Mouse (Mus musculus): ENCODE measurements around the gene Cbx8. TPM values are rescaled to one million over a fixed set of nuclear protein-coding genes. Genes with fewer than 3 reads are reported as not detected.

The Cbx8 gene
- polyA plus RNA-seq, 1 experiment from 2014 or later, result 10.7 TPM

GRCm38 (mm10) chr11:118997182-118997581, 43.6 kb downstream of the Cbx8 start:
- Histone ChIP-seq H3K27ac (no peak overlapping the region), H3K4me3 (no peak overlapping the region), H3K9ac (no peak overlapping the region), H3K4me2 (no peak overlapping the region), H3K36me3 (no peaks in the 10 kb centered on the region), H3K9me3 (no peaks in the 10 kb centered on the region), H3K4me1 (peaks cover 25% of the 10 kb centered on the region), H3K27me3 (peaks cover 37% of the 10 kb centered on the region)
- 74% methylated on average over 3 of the region's 3 CpGs for WGBS
- ATAC-seq (ENCODE audit: insufficient number of reproducible peaks, insufficient read depth, low FRiP score, low TSS enrichment, low read depth), result no peak

- no peak overlapping the region for H3K27ac ChIP-seq
- H3K36me3 ChIP-seq, result no peaks in the 10 kb centered on the region
- H3K4me2 ChIP-seq, result no peak overlapping the region
- H3K9ac ChIP-seq, result no peak overlapping the region
- H3K9me3 ChIP-seq, result no peaks in the 10 kb centered on the region
- H3K4me1 ChIP-seq, result peaks cover 25% of the 10 kb centered on the region
- peaks cover 34% of the 10 kb centered on the region for H3K27me3 ChIP-seq
- 37% methylated on average over 4 of the region's 4 CpGs for WGBS
- no peak overlapping the region for H3K4me3 ChIP-seq
- no peak for ATAC-seq (ENCODE audit: insufficient number of reproducible peaks, insufficient read depth, low FRiP score, low TSS enrichment, low read depth)
Measured at GRCm38 (mm10) chr11:118995448-118995847, 45.3 kb downstream of the Cbx8 start.

GRCm38 (mm10) chr11:118992781-118993180, 48.0 kb downstream of the Cbx8 start:
- no peak overlapping the region for H3K4me3 ChIP-seq
- ATAC-seq (ENCODE audit: insufficient number of reproducible peaks, insufficient read depth, low FRiP score, low TSS enrichment, low read depth), result no peak
- H3K4me2 ChIP-seq, result no peak overlapping the region
- 54% methylated on average over 3 of the region's 3 CpGs for WGBS
- no peaks in the 10 kb centered on the region for H3K9me3 ChIP-seq
- no peaks in the 10 kb centered on the region for H3K36me3 ChIP-seq
- no peak overlapping the region for H3K27ac ChIP-seq
- H3K27me3 ChIP-seq, result peaks cover 12% of the 10 kb centered on the region
- H3K9ac ChIP-seq, result no peak overlapping the region
- H3K4me1 ChIP-seq, result 0 out of 2 replicates have a peak, but pooled peaks cover 10% of the 10 kb centered on the region

- H3K4me3 ChIP-seq, result no peak within 1 kb of the TSS
- ATAC-seq (ENCODE audit: insufficient number of reproducible peaks, insufficient read depth, low FRiP score, low TSS enrichment, low read depth), result no peak
- WGBS, result 91% methylated on average over 10 of the region's 10 CpGs
- H3K9me3 ChIP-seq, result no peaks in the 10 kb centered on the region
- H3K9ac ChIP-seq, result no peak within 1 kb of the TSS
- H3K36me3 ChIP-seq, result no peaks in the 10 kb centered on the region
- H3K4me1 ChIP-seq, result 0 out of 2 replicates have a peak, but pooled peaks cover 8% of the 10 kb centered on the region
- H3K27ac ChIP-seq, result no peak within 1 kb of the TSS
- H3K27me3 ChIP-seq, result no peaks in the 10 kb centered on the region
- H3K4me2 ChIP-seq, result no peak within 1 kb of the TSS
Measured at GRCm38 (mm10) chr11:118987999-118988398, 52.8 kb downstream of the Cbx8 start, which contains the start of gene Enpp7. Gene Enpp7, plus strand, starts transcription at chr11:118988188.

Other genes with a start within 250 kb of the Cbx8 start
- gene Rbfox3, start 129.4 kb downstream of the Cbx8 start, polyA plus RNA-seq (2015; fragmentation: Nextera tagmentation; extraction: Ambion mirVana), result 1.5 TPM in 2 replicates
- gene Enpp7, start 52.8 kb downstream of the Cbx8 start, polyA plus RNA-seq (2015; fragmentation: Nextera tagmentation; extraction: Ambion mirVana), result not detected in 2 replicates
- 54.4 and 64.8 TPM in 2 replicates for gene Cbx2, start 18.0 kb downstream of the Cbx8 start, polyA plus RNA-seq (2015; fragmentation: Nextera tagmentation; extraction: Ambion mirVana)
- gene Cbx4, start 45.3 kb upstream of the Cbx8 start, polyA plus RNA-seq (2015; fragmentation: Nextera tagmentation; extraction: Ambion mirVana), result 13.0 and 14.4 TPM in 2 replicates
- 22.7 and 24.9 TPM in 2 replicates for gene Tbc1d16, start 187.5 kb upstream of the Cbx8 start, polyA plus RNA-seq (2015; fragmentation: Nextera tagmentation; extraction: Ambion mirVana)
- 6.7 and 7.1 TPM in 2 replicates for gene Ccdc40, start 187.6 kb upstream of the Cbx8 start, polyA plus RNA-seq (2015; fragmentation: Nextera tagmentation; extraction: Ambion mirVana)
- gene Gaa, start 226.9 kb upstream of the Cbx8 start, polyA plus RNA-seq (2015; fragmentation: Nextera tagmentation; extraction: Ambion mirVana), result 58.5 and 61.0 TPM in 2 replicates

Measured in embryonic facial prominence, embryonic 13.5 days (tissue).